Mouse (Mus musculus): ENCODE measurements around the gene Ifi27l2a. TPM values are rescaled to one million over a fixed set of nuclear protein-coding genes. Genes with fewer than 3 reads are reported as not detected.

Ifi27l2a gene
- polyA plus RNA-seq, 1 experiment, result 2.4 TPM

- Histone ChIP-seq H3K4me3 (peak overlapping the region; percentile 32), H3K4me2 (ENCODE audit: low read depth) (peak overlapping the region; percentile 72)
- TF ChIP-seq E2F4 (IDR thresholded peaks at IDR 0.05; ENCODE audit: insufficient read depth), result no peak
- no peak for TF ChIP-seq TCF12 (IDR thresholded peaks at IDR 0.05; ENCODE audit: insufficient read depth, poor library complexity, severe bottlenecking)
- no peak for TF ChIP-seq CEBPB (IDR thresholded peaks at IDR 0.05; ENCODE audit: insufficient read depth, poor library complexity, severe bottlenecking)
- TF ChIP-seq USF1 (IDR thresholded peaks at IDR 0.05; ENCODE audit: low read depth), result no peak
- no peak for TF ChIP-seq TCF3 (IDR thresholded peaks at IDR 0.05; ENCODE audit: insufficient read length, low read depth)
- no peak for TF ChIP-seq REST (IDR thresholded peaks at IDR 0.05; ENCODE audit: insufficient read depth, insufficient read length)
- no peak for TF ChIP-seq POLR2AphosphoS2 (IDR thresholded peaks at IDR 0.05; ENCODE audit: insufficient read length, low read depth)
- no peak for TF ChIP-seq POLR2A (IDR thresholded peaks at IDR 0.05; ENCODE audit: insufficient read length, low read depth)
Measured at GRCm38 (mm10) chr12:103433430-103433829, 10.1 kb downstream of the Ifi27l2a start.

GRCm38 (mm10) chr12:103426710-103427109 is 16.8 kb downstream of the Ifi27l2a start:
- no peaks in the 10 kb centered on the region for H3K27me3 ChIP-seq (ENCODE audit: control insufficient read depth, insufficient read depth, insufficient read length)
- no peak overlapping the region for H3K4me3 ChIP-seq
- H3K4me2 ChIP-seq (ENCODE audit: low read depth), result no peak overlapping the region
- peaks cover 9% of the 10 kb centered on the region for H3K36me3 ChIP-seq (ENCODE audit: control insufficient read depth, insufficient read depth)
- TF ChIP-seq TCF3 (IDR thresholded peaks at IDR 0.05; ENCODE audit: insufficient read length, low read depth) (no peak), MYOG (IDR thresholded peaks at IDR 0.05; ENCODE audit: control insufficient read depth in 1 of 3, insufficient read depth in 1 of 3, insufficient read length in 2 of 3, low read depth in 2 of 3) (no peak), POLR2A (IDR thresholded peaks at IDR 0.05; ENCODE audit: insufficient read length, low read depth) (no peak), USF1 (IDR thresholded peaks at IDR 0.05; ENCODE audit: low read depth) (no peak), REST (IDR thresholded peaks at IDR 0.05; ENCODE audit: insufficient read depth, insufficient read length) (no peak), POLR2AphosphoS2 (IDR thresholded peaks at IDR 0.05; ENCODE audit: insufficient read length, low read depth) (no peak), MAX (IDR thresholded peaks at IDR 0.05; ENCODE audit: low read depth) (no peak), TCF12 (IDR thresholded peaks at IDR 0.05; ENCODE audit: insufficient read depth, poor library complexity, severe bottlenecking) (no peak), CEBPB (IDR thresholded peaks at IDR 0.05; ENCODE audit: insufficient read depth, poor library complexity, severe bottlenecking) (no peak), E2F4 (IDR thresholded peaks at IDR 0.05; ENCODE audit: insufficient read depth) (no peak), MYOD1 (IDR thresholded peaks at IDR 0.05; ENCODE audit: control insufficient read depth in 1 of 3, insufficient read length in 2 of 3, low read depth in 2 of 3) (no peak), SRF (IDR thresholded peaks at IDR 0.05; ENCODE audit: control insufficient read depth, insufficient read length, low read depth) (no peak)
- H3K79me2 ChIP-seq (ENCODE audit: control insufficient read depth, insufficient read depth), result peaks cover 38% of the 10 kb centered on the region
- H3ac ChIP-seq (ENCODE audit: control insufficient read depth, insufficient read length), result no peak overlapping the region

More at GRCm38 (mm10) chr12:103433430-103433829, 10.1 kb downstream of the Ifi27l2a start:
- H3ac ChIP-seq (ENCODE audit: control insufficient read depth, insufficient read length), result no peak overlapping the region
- H3K79me2 ChIP-seq (ENCODE audit: control insufficient read depth, insufficient read depth), result peaks cover 4% of the 10 kb centered on the region
- H3K27me3 ChIP-seq (ENCODE audit: control insufficient read depth, insufficient read depth, insufficient read length), result no peaks in the 10 kb centered on the region
- no peaks in the 10 kb centered on the region for H3K36me3 ChIP-seq (ENCODE audit: control insufficient read depth, insufficient read depth)

- Histone ChIP-seq H3K4me2 (ENCODE audit: low read depth) (peak within 1 kb of the TSS; percentile 84), H3K4me3 (peak within 1 kb of the TSS; percentile 62), H3K36me3 (ENCODE audit: control insufficient read depth, insufficient read depth) (peaks cover 14% of the 10 kb centered on the region), H3K27me3 (ENCODE audit: control insufficient read depth, insufficient read depth, insufficient read length) (no peaks in the 10 kb centered on the region), H3ac (ENCODE audit: control insufficient read depth, insufficient read length) (peak within 1 kb of the TSS; percentile 22), H3K79me2 (ENCODE audit: control insufficient read depth, insufficient read depth) (peaks cover 46% of the 10 kb centered on the region)
- TF ChIP-seq TCF3 (IDR thresholded peaks at IDR 0.05; ENCODE audit: insufficient read length, low read depth), result no peak
- TF ChIP-seq MYOD1 (IDR thresholded peaks at IDR 0.05; ENCODE audit: control insufficient read depth in 1 of 3, insufficient read length in 2 of 3, low read depth in 2 of 3), result no peak
- TF ChIP-seq MYOG (IDR thresholded peaks at IDR 0.05; ENCODE audit: control insufficient read depth in 1 of 3, insufficient read depth in 1 of 3, insufficient read length in 2 of 3, low read depth in 2 of 3), result no peak
- peak; percentile 85 for TF ChIP-seq POLR2AphosphoS2 (IDR thresholded peaks at IDR 0.05; ENCODE audit: insufficient read length, low read depth)
- TF ChIP-seq POLR2A (IDR thresholded peaks at IDR 0.05; ENCODE audit: insufficient read length, low read depth), result peak; percentile 86
- no peak for TF ChIP-seq MAX (IDR thresholded peaks at IDR 0.05; ENCODE audit: low read depth)
- TF ChIP-seq REST (IDR thresholded peaks at IDR 0.05; ENCODE audit: insufficient read depth, insufficient read length), result no peak
- no peak for TF ChIP-seq USF1 (IDR thresholded peaks at IDR 0.05; ENCODE audit: low read depth)
- TF ChIP-seq SRF (IDR thresholded peaks at IDR 0.05; ENCODE audit: control insufficient read depth, insufficient read length, low read depth), result peak; percentile 53
- no peak for TF ChIP-seq E2F4 (IDR thresholded peaks at IDR 0.05; ENCODE audit: insufficient read depth)
Measured at GRCm38 (mm10) chr12:103425729-103426470, 17.6 kb downstream of the Ifi27l2a start, which contains the start of gene Ddx24. TSS of gene Ddx24 (minus strand) at chr12:103425830.

- Histone ChIP-seq H3K4me2 (ENCODE audit: low read depth) (peak overlapping the region; percentile 80), H3K79me2 (ENCODE audit: control insufficient read depth, insufficient read depth) (peaks cover 54% of the 10 kb centered on the region), H3ac (ENCODE audit: control insufficient read depth, insufficient read length) (peak overlapping the region; percentile 22), H3K27me3 (ENCODE audit: control insufficient read depth, insufficient read depth, insufficient read length) (no peaks in the 10 kb centered on the region), H3K36me3 (ENCODE audit: control insufficient read depth, insufficient read depth) (peaks cover 14% of the 10 kb centered on the region), H3K4me3 (peak overlapping the region; percentile 62)
- TF ChIP-seq TCF3 (IDR thresholded peaks at IDR 0.05; ENCODE audit: insufficient read length, low read depth) (no peak), POLR2AphosphoS2 (IDR thresholded peaks at IDR 0.05; ENCODE audit: insufficient read length, low read depth) (no peak), SRF (IDR thresholded peaks at IDR 0.05; ENCODE audit: control insufficient read depth, insufficient read length, low read depth) (no peak), E2F4 (IDR thresholded peaks at IDR 0.05; ENCODE audit: insufficient read depth) (no peak), USF1 (IDR thresholded peaks at IDR 0.05; ENCODE audit: low read depth) (no peak), POLR2A (IDR thresholded peaks at IDR 0.05; ENCODE audit: insufficient read length, low read depth) (no peak), CEBPB (IDR thresholded peaks at IDR 0.05; ENCODE audit: insufficient read depth, poor library complexity, severe bottlenecking) (no peak), MYOD1 (IDR thresholded peaks at IDR 0.05; ENCODE audit: control insufficient read depth in 1 of 3, insufficient read length in 2 of 3, low read depth in 2 of 3) (no peak), MAX (IDR thresholded peaks at IDR 0.05; ENCODE audit: low read depth) (no peak), TCF12 (IDR thresholded peaks at IDR 0.05; ENCODE audit: insufficient read depth, poor library complexity, severe bottlenecking) (no peak), REST (IDR thresholded peaks at IDR 0.05; ENCODE audit: insufficient read depth, insufficient read length) (no peak)
Measured at GRCm38 (mm10) chr12:103425016-103425728, 18.3 kb downstream of the Ifi27l2a start.

All from myocyte (in vitro differentiated cells).